In genomic region chr11:68745374-68746200, GRCm38 (mm10) we compare ENCODE assay signal across 9 mouse cellular contexts. TPM values are rescaled to one million over a fixed set of nuclear protein-coding genes. Genes with fewer than 3 reads are reported as not detected.
DNase-seq lines count a peak whose midpoint lies in the region; ATAC-seq and TF ChIP-seq lines count a peak whose summit lies in the region.
"Had no signal": no experiment of that assay in that cellular context is flagged by ENCODE, and none has a peak within 500 bp of the region (broad histone marks: within the 10 kb centered on the region; RNA-seq: fewer than 3 reads in every experiment).

No protein-coding gene starts in this region.

- H3K27me3 ChIP-seq in kidney, postnatal 0 days (ENCODE audit: insufficient read depth, low read length), result no peaks in the 10 kb centered on the region
- no peaks in the 10 kb centered on the region for H3K27me3 ChIP-seq in forebrain, embryonic 16.5 days (replicated peaks; ENCODE audit: control insufficient read depth, insufficient read depth, low read length)
- no peaks in the 10 kb centered on the region for H3K27me3 ChIP-seq in hindbrain, postnatal 0 days (ENCODE audit: insufficient read depth, low read length)
- no peaks in the 10 kb centered on the region for H3K27me3 ChIP-seq in midbrain, postnatal 0 days (ENCODE audit: insufficient read depth, low read length)

- H3K36me3 ChIP-seq in kidney, postnatal 0 days (ENCODE audit: insufficient read depth, low read length), result peaks cover 7% of the 10 kb centered on the region; the same call in 1 of the 2 replicates
- peaks cover 2% of the 10 kb centered on the region for H3K36me3 ChIP-seq in forebrain, embryonic 16.5 days (ENCODE audit: control insufficient read depth, insufficient read depth)
- H3K36me3 ChIP-seq in hindbrain, postnatal 0 days (ENCODE audit: insufficient read depth, low read length), result peaks cover 18% of the 10 kb centered on the region; the same call in 1 of the 2 replicates
- H3K36me3 ChIP-seq in midbrain, postnatal 0 days (ENCODE audit: insufficient read depth, low read length), result peaks cover 14% of the 10 kb centered on the region

- H3K27ac ChIP-seq in kidney, postnatal 0 days, result peak overlapping the region; percentile 52; the same call in 1 of the 2 replicates
- peak overlapping the region; percentile 86 for H3K27ac ChIP-seq in forebrain, embryonic 16.5 days (ENCODE audit: low read length)
- peak overlapping the region; percentile 54 for H3K27ac ChIP-seq in hindbrain, postnatal 0 days
- peak overlapping the region; percentile 18; the same call in 1 of the 2 replicates for H3K27ac ChIP-seq in midbrain, postnatal 0 days (ENCODE audit: low read depth, low read length)

- H3K9me3 ChIP-seq in kidney, postnatal 0 days (replicated peaks; ENCODE audit: low read length), result no peaks in the 10 kb centered on the region
- H3K9me3 ChIP-seq in forebrain, embryonic 16.5 days (ENCODE audit: control insufficient read depth, low read length), result no peaks in the 10 kb centered on the region
- H3K9me3 ChIP-seq in hindbrain, postnatal 0 days (ENCODE audit: low read length), result no peaks in the 10 kb centered on the region
- no peaks in the 10 kb centered on the region for H3K9me3 ChIP-seq in midbrain, postnatal 0 days (ENCODE audit: low read length)

- peak; percentile 61 for DNase-seq in kidney, postnatal 0 days (ENCODE audit: low spot score)
- no peak for DNase-seq in kidney, postnatal 25 days
- DNase-seq in hindbrain, postnatal 0 days (ENCODE audit: low spot score), result peak; percentile 49
- DNase-seq in midbrain, postnatal 0 days (ENCODE audit: low spot score), result peak; percentile 61
- DNase-seq in thymus, postnatal 36 days, result no peak
- DNase-seq in heart, postnatal 4 days, result no peak
- no peak for DNase-seq in kidney, postnatal 14 days
- DNase-seq: adrenal gland, adult 2 months had no signal

- ATAC-seq in kidney, postnatal 0 days (replicated peaks; ENCODE audit: low FRiP score, low read depth), result no peak
- peak; percentile 66 for ATAC-seq in forebrain, embryonic 16.5 days
- peak; percentile 27; the same call in 1 of the 2 replicates for ATAC-seq in hindbrain, postnatal 0 days
- no peak for ATAC-seq in midbrain, postnatal 0 days (ENCODE audit: low FRiP score)

- H3K9ac ChIP-seq in kidney, postnatal 0 days (ENCODE audit: low read depth, low read length), result no peak overlapping the region
- no peak overlapping the region for H3K9ac ChIP-seq in forebrain, embryonic 16.5 days (replicated peaks; ENCODE audit: low read depth, low read length)
- H3K9ac ChIP-seq in hindbrain, postnatal 0 days (replicated peaks; ENCODE audit: low read length), result no peak overlapping the region
- no peak overlapping the region for H3K9ac ChIP-seq in midbrain, postnatal 0 days (replicated peaks; ENCODE audit: low read length, poor library complexity, severe bottlenecking)

- no peak overlapping the region for H3K4me2 ChIP-seq in kidney, postnatal 0 days (ENCODE audit: low read length)
- 0 out of 2 replicates have a peak overlapping the region, but pooled peaks have one; percentile 2 for H3K4me2 ChIP-seq in forebrain, embryonic 16.5 days (ENCODE audit: low read length)
- no peak overlapping the region; the same call in 1 of the 2 replicates for H3K4me2 ChIP-seq in hindbrain, postnatal 0 days (ENCODE audit: low read depth, low read length)
- no peak overlapping the region for H3K4me2 ChIP-seq in midbrain, postnatal 0 days (ENCODE audit: low read depth, low read length, poor library complexity, severe bottlenecking)

- H3K4me1 ChIP-seq in kidney, postnatal 0 days (replicated peaks; ENCODE audit: insufficient read depth, low read length), result no peaks in the 10 kb centered on the region; the same call in 1 of the 2 replicates
- peaks cover 18% of the 10 kb centered on the region for H3K4me1 ChIP-seq in forebrain, embryonic 16.5 days (replicated peaks; ENCODE audit: control insufficient read depth, insufficient read depth, low read length)
- H3K4me1 ChIP-seq in hindbrain, postnatal 0 days (ENCODE audit: insufficient read depth, low read length), result 0 out of 2 replicates have a peak, but pooled peaks cover 3% of the 10 kb centered on the region
- H3K4me1 ChIP-seq in midbrain, postnatal 0 days (ENCODE audit: insufficient read depth, low read length), result no peaks in the 10 kb centered on the region

- no peak overlapping the region for H3K4me3 ChIP-seq in kidney, postnatal 0 days (replicated peaks; ENCODE audit: low read depth, low read length)
- H3K4me3 ChIP-seq in forebrain, embryonic 16.5 days (replicated peaks; ENCODE audit: low read length), result no peak overlapping the region
- H3K4me3 ChIP-seq in hindbrain, postnatal 0 days (ENCODE audit: low read length), result no peak overlapping the region
- no peak overlapping the region for H3K4me3 ChIP-seq in midbrain, postnatal 0 days (ENCODE audit: low read depth, low read length)

- TF ChIP-seq CTCF in kidney, postnatal 0 days (IDR thresholded peaks at IDR 0.05; ENCODE audit: low read depth), result no peak
- no peak for TF ChIP-seq CTCF in hindbrain, postnatal 0 days (IDR thresholded peaks at IDR 0.05; ENCODE audit: low read depth)
- TF ChIP-seq CTCF in midbrain, postnatal 0 days (IDR thresholded peaks at IDR 0.05), result no peak

- 65% methylated on average over 16 of the region's 16 CpGs for WGBS in kidney, postnatal 0 days
- WGBS in forebrain, embryonic 16.5 days, result 50% methylated on average over 16 of the region's 16 CpGs
- 45% methylated on average over 16 of the region's 16 CpGs for WGBS in hindbrain, postnatal 0 days
- 60% methylated on average over 16 of the region's 16 CpGs for WGBS in midbrain, postnatal 0 days

RNA-seq across cellular contexts. Expression of gene Myh10, which starts 54.2 kb away (rescaled TPM):
- 83.8 and 93.9 TPM in 2 replicates for polyA plus RNA-seq in kidney, postnatal 0 days (2015; fragmentation: Nextera tagmentation; extraction: Ambion mirVana)
- polyA plus RNA-seq in forebrain, embryonic 16.5 days (2015; fragmentation: Nextera tagmentation; extraction: Ambion mirVana), result 136 and 141 TPM in 2 replicates
- total RNA-seq in hindbrain, postnatal 0 days (2014; rRNA removed), result 185 and 212 TPM in 2 replicates
- polyA plus RNA-seq in hindbrain, postnatal 0 days (2015; fragmentation: Nextera tagmentation; extraction: Ambion mirVana), result 64.4 and 69.9 TPM in 2 replicates
- total RNA-seq in midbrain, postnatal 0 days (2014; rRNA removed), result 212 and 217 TPM in 2 replicates
- 64.8 and 68.0 TPM in 2 replicates for polyA plus RNA-seq in midbrain, postnatal 0 days (2015; fragmentation: Nextera tagmentation; extraction: Ambion mirVana)
- total RNA-seq in heart, postnatal 4 days (2021), result 100 to 1,000 TPM; 165 to 169 TPM

Comparison
In these comparisons a context has a peak if more than half of its experiments do, and no peak if none do; other contexts are left out.
1. DNase-seq: peak in kidney, postnatal 0 days (single experiment), hindbrain, postnatal 0 days (single experiment) and midbrain, postnatal 0 days (single experiment); none in kidney, postnatal 25 days (0 of 2), thymus, postnatal 36 days (0 of 2), heart, postnatal 4 days (single experiment) and kidney, postnatal 14 days (single experiment).
2. ATAC-seq: peak in forebrain, embryonic 16.5 days (single experiment) and hindbrain, postnatal 0 days (single experiment); none in kidney, postnatal 0 days (single experiment) and midbrain, postnatal 0 days (single experiment).
3. H3K27ac ChIP-seq: peak in every context shown above with its lines; median percentile 86 in forebrain, embryonic 16.5 days; 54 in hindbrain, postnatal 0 days; 52 in kidney, postnatal 0 days; 18 in midbrain, postnatal 0 days.